Mouse (Mus musculus): Measurements from ENCODE around the gene Ddit4l. TPM values are rescaled to one million over a fixed set of nuclear protein-coding genes. Genes with fewer than 3 reads are reported as not detected.

The Ddit4l gene
- total and polyA plus RNA-seq, 3 experiments = 2.6 to 11.3 (median 2.8) TPM

- dilution Hi-C loops (cut with MboI; ENCODE audit: extremely low pct_ligation_motif_present, extremely low pct_unique_long_range_greater_than_20kb, low sequenced_read_pairs) (no loop called here), in situ Hi-C loops (cut with MboI; ENCODE audit: low pct_ligation_motif_present, low pct_unique_long_range_greater_than_20kb, low sequenced_read_pairs) (no loop called here)
- no peaks in the 10 kb centered on the region for H3K9me3 ChIP-seq (replicated peaks; ENCODE audit: low read length)
- TF ChIP-seq SMC3 (IDR thresholded peaks at IDR 0.05; ENCODE audit: low read depth, low read length) (no peak), CHD1 (IDR thresholded peaks at IDR 0.05; ENCODE audit: low read depth, low read length) (no peak; the same call in 1 of the 2 replicates), ETS1 (conservative IDR thresholded peaks at IDR 0.05; ENCODE audit: low read depth, low read length) (peak; percentile 76), ZMIZ1 (IDR thresholded peaks at IDR 0.05; ENCODE audit: low read depth, low read length) (0 out of 2 replicates have a peak, but pooled peaks have one; percentile 18), TCF12 (IDR thresholded peaks at IDR 0.05; ENCODE audit: low read depth, low read length) (peak; percentile 33; the same call in 1 of the 2 replicates), MAZ (IDR thresholded peaks at IDR 0.05; ENCODE audit: low read depth, low read length) (no peak), ZKSCAN1 (IDR thresholded peaks at IDR 0.05; ENCODE audit: borderline replicate concordance, low read depth, low read length) (no peak), ELF1 (IDR thresholded peaks at IDR 0.05; ENCODE audit: low read depth, low read length) (no peak), MEF2A (IDR thresholded peaks at IDR 0.05; ENCODE audit: borderline replicate concordance, low read depth, low read length) (0 out of 2 replicates have a peak, but pooled peaks have one; percentile 21), ZC3H11A (IDR thresholded peaks at IDR 0.05; ENCODE audit: low read depth, low read length) (no peak), USF1 (IDR thresholded peaks at IDR 0.05; ENCODE audit: low read depth, low read length) (no peak), SIN3A (IDR thresholded peaks at IDR 0.05; ENCODE audit: low read length) (no peak)
- DNase-seq (ENCODE audit: extremely low read depth) = peak; percentile 45
- H3K9ac ChIP-seq (ENCODE audit: insufficient read depth, low read depth) = no peak overlapping the region
- H3K4me2 ChIP-seq (ENCODE audit: insufficient read depth, low read depth, poor library complexity, severe bottlenecking) = 0 out of 2 replicates have a peak overlapping the region, but pooled peaks have one; percentile 6
- H3K36me3 ChIP-seq (replicated peaks in 1 of 2; ENCODE audit: control insufficient read depth in 1 of 2, insufficient read depth in 1 of 2, low read length in 1 of 2) = no peaks in the 10 kb centered on the region
- no peaks in the 10 kb centered on the region for H3K27me3 ChIP-seq (replicated peaks)
- H3K4me3 ChIP-seq (replicated peaks in 1 of 3; ENCODE audit: low read depth in 2 of 3, low read length in 2 of 3, poor library complexity in 1 of 3) = no peak overlapping the region
- peaks cover 11 to 54% of the 10 kb centered on the region in 2 experiments for H3K4me1 ChIP-seq (ENCODE audit: control insufficient read depth in 1 of 2, insufficient read depth in 2 of 2)
- no peak overlapping the region for H3K27ac ChIP-seq (ENCODE audit: insufficient read depth, low read depth)
- H3K79me2 ChIP-seq (replicated peaks; ENCODE audit: control insufficient read depth, extremely low read depth, insufficient read depth, poor library complexity, severe bottlenecking) = no peaks in the 10 kb centered on the region
Observed at GRCm38 (mm10) chr3:137644081-137644480, 22.7 kb downstream of the Ddit4l start.

- Histone ChIP-seq H3K79me2 (replicated peaks; ENCODE audit: control insufficient read depth, extremely low read depth, insufficient read depth, poor library complexity, severe bottlenecking) (no peaks in the 10 kb centered on the region), H3K36me3 (replicated peaks in 1 of 2; ENCODE audit: control insufficient read depth in 1 of 2, insufficient read depth in 1 of 2, low read length in 1 of 2) (no peaks in the 10 kb centered on the region), H3K4me1 (ENCODE audit: control insufficient read depth in 1 of 2, insufficient read depth in 2 of 2) (peaks cover 11 to 54% of the 10 kb centered on the region in 2 experiments), H3K4me3 (replicated peaks in 1 of 3; ENCODE audit: low read depth in 2 of 3, low read length in 2 of 3, poor library complexity in 1 of 3) (no peak overlapping the region), H3K27me3 (replicated peaks) (no peaks in the 10 kb centered on the region), H3K4me2 (ENCODE audit: insufficient read depth, low read depth, poor library complexity, severe bottlenecking) (no peak overlapping the region), H3K9me3 (replicated peaks; ENCODE audit: low read length) (no peaks in the 10 kb centered on the region), H3K27ac (ENCODE audit: insufficient read depth, low read depth) (no peak overlapping the region), H3K9ac (ENCODE audit: insufficient read depth, low read depth) (no peak overlapping the region)
- TF ChIP-seq EP300 (IDR thresholded peaks at IDR 0.05; ENCODE audit: low read length) (no peak), POLR2AphosphoS2 (IDR thresholded peaks at IDR 0.05; ENCODE audit: low read depth, low read length) (no peak), ETS1 (conservative IDR thresholded peaks at IDR 0.05; ENCODE audit: low read depth, low read length) (no peak), TCF12 (IDR thresholded peaks at IDR 0.05; ENCODE audit: low read depth, low read length) (no peak), RCOR1 (conservative IDR thresholded peaks at IDR 0.05; ENCODE audit: low read depth, low read length) (no peak), UBTF (IDR thresholded peaks at IDR 0.05; ENCODE audit: low read depth, low read length) (no peak), POLR2A (IDR thresholded peaks at IDR 0.05; ENCODE audit: low read depth, low read length) (no peak), MAX (IDR thresholded peaks at IDR 0.05; ENCODE audit: low read length) (no peak), USF1 (IDR thresholded peaks at IDR 0.05; ENCODE audit: low read depth, low read length) (no peak), ZMIZ1 (IDR thresholded peaks at IDR 0.05; ENCODE audit: low read depth, low read length) (no peak), TBP (conservative IDR thresholded peaks at IDR 0.05; ENCODE audit: low read depth, low read length) (no peak), ZNF384 (IDR thresholded peaks at IDR 0.05; ENCODE audit: low read depth, low read length) (no peak), MYC (IDR thresholded peaks at IDR 0.05; ENCODE audit: low read depth, low read length) (no peak), SIN3A (IDR thresholded peaks at IDR 0.05; ENCODE audit: low read length) (no peak), JUND (conservative IDR thresholded peaks at IDR 0.05; ENCODE audit: low read depth, low read length) (no peak)
- no peak for DNase-seq (ENCODE audit: extremely low read depth)
- dilution Hi-C loops (cut with MboI; ENCODE audit: extremely low pct_ligation_motif_present, extremely low pct_unique_long_range_greater_than_20kb, low sequenced_read_pairs) (no loop called here), in situ Hi-C loops (cut with MboI; ENCODE audit: low pct_ligation_motif_present, low pct_unique_long_range_greater_than_20kb, low sequenced_read_pairs) (no loop called here)
Observed at GRCm38 (mm10) chr3:137644947-137645346, 23.5 kb downstream of the Ddit4l start.
